Mouse (Mus musculus) cerebellum, adult 2 months (tissue): ENCODE results near the gene Pgm3.

ENCODE experiments used
- CTCF ChIP-seq: fragments of 200-500 bp; IDR thresholded peaks from 2 replicates; pipeline ENCODE4 v1.5.1; 2011; ENCODE audit warnings: low read depth, mild to moderate bottlenecking, control low read depth, low read length, moderate library complexity, borderline replicate concordance; ENCODE audit not compliant: insufficient read depth
- POLR2A ChIP-seq: fragments of 200-500 bp; IDR thresholded peaks from 2 replicates; pipeline ENCODE4 v1.6.1; 2011; ENCODE audit warnings: low read length, control low read depth, borderline replicate concordance; ENCODE audit not compliant: insufficient read depth

GRCm38 (mm10) chr9:86543451-86543850 is 28.2 kb downstream of the Pgm3 start:
- TF ChIP-seq POLR2A (no peak), CTCF (no peak)
